Mouse (Mus musculus) embryonic fibroblast, embryonic 13.5 days (primary cell): ENCODE results near the gene Hist2h2ac.

Experiments
- CTCF ChIP-seq: IDR thresholded peaks from 2 replicates; pipeline ENCODE4 v1.5.1; 2011; ENCODE audit warnings: mild to moderate bottlenecking, control low read depth, low read length, moderate library complexity, borderline replicate concordance; ENCODE audit not compliant: insufficient read depth
- POLR2A ChIP-seq: IDR thresholded peaks from 2 replicates; pipeline ENCODE4 v1.6.1; 2011; ENCODE audit warnings: low read depth, mild to moderate bottlenecking, control low read depth, low read length, moderate library complexity

- TF ChIP-seq CTCF (no peak), POLR2A (no peak)
Observed at GRCm38 (mm10) chr3:96179531-96179930, 41.1 kb downstream of the Hist2h2ac start.
